Mouse (Mus musculus) small intestine, adult 2 months (tissue): ENCODE data around the gene Scimp. TPM values are rescaled to one million over a fixed set of nuclear protein-coding genes. Genes with fewer than 3 reads are reported as not detected.
A peak's percentile ranks its signal among the peaks of the same experiment; 100 is the strongest.

Source experiments
- H3K27ac ChIP-seq: fragments of 200-500 bp; 2 replicates; pipeline ENCODE4 v1.5.1; 2012; ENCODE audit warnings: low read depth, low read length, control low read depth, inconsistent platforms; ENCODE audit not compliant: insufficient read depth
- H3K27me3 ChIP-seq: fragments of 200-500 bp; 2 replicates; pipeline ENCODE4 v1.6.1; 2012; ENCODE audit warnings: mild to moderate bottlenecking, moderate library complexity, low read length, inconsistent platforms; ENCODE audit not compliant: control insufficient read depth, insufficient read depth
- H3K36me3 ChIP-seq: fragments of 200-500 bp; 2 replicates; pipeline ENCODE4 v1.6.1; 2012; ENCODE audit warnings: mild to moderate bottlenecking, low read length, control low read depth, inconsistent platforms; ENCODE audit not compliant: control insufficient read depth, insufficient read depth
- H3K4me1 ChIP-seq: fragments of 200-500 bp; 2 replicates; pipeline ENCODE4 v1.6.1; 2012; ENCODE audit warnings: low read length, inconsistent platforms, mixed read lengths; ENCODE audit not compliant: control insufficient read depth, insufficient read depth, insufficient read length
- H3K4me3 ChIP-seq: fragments of 200-500 bp; 2 replicates; pipeline ENCODE4 v1.5.1; 2012; ENCODE audit warnings: low read depth, mild to moderate bottlenecking, control low read depth, inconsistent platforms, low read length, moderate library complexity
- CTCF ChIP-seq: fragments of 200-500 bp; IDR thresholded peaks from 2 replicates; pipeline ENCODE4 v1.5.1; 2012; ENCODE audit warnings: low read depth, mild to moderate bottlenecking, control low read depth, inconsistent platforms, low read length, moderate library complexity, mixed read lengths; ENCODE audit not compliant: insufficient replicate concordance, insufficient read length; ENCODE audit errors: extremely low read depth
- POLR2A ChIP-seq: fragments of 200-500 bp; IDR thresholded peaks from 2 replicates; pipeline ENCODE4 v1.6.1; 2012; ENCODE audit warnings: low read depth, mild to moderate bottlenecking, control low read depth, inconsistent platforms, low read length, moderate library complexity
- WGBS: fragments of 180-500 bp; shearing (Covaris S2); methylation state at CpG from one replicate; pipeline ENCODE4 v1.1.7; 2018; 5-methylcytosine and 5-hydroxymethylcytosine counted together
- polyA plus RNA-seq: library from polyadenylated mRNA; depleted of rRNA; stranded (reverse); fragments of >200 nt; gene quantifications from 2 replicates; pipeline ENCODE4 v1.2.3, GENCODE M21; 2012; rRNA removed

Gene Scimp
- polyA plus RNA-seq, 1 experiment, result 0.94 TPM

GRCm38 (mm10) chr11:70753146-70753545 is 59.2 kb downstream of the Scimp start:
- 33% methylated on average over 10 of the region's 10 CpGs for WGBS
- Histone ChIP-seq H3K36me3 (no peaks in the 10 kb centered on the region), H3K4me3 (no peak overlapping the region), H3K27me3 (no peaks in the 10 kb centered on the region), H3K27ac (peak overlapping the region; percentile 89), H3K4me1 (peaks cover 12% of the 10 kb centered on the region)
- TF ChIP-seq POLR2A, result no peak
- TF ChIP-seq CTCF, result no peak

GRCm38 (mm10) chr11:70752337-70753017 is 59.9 kb downstream of the Scimp start:
- Histone ChIP-seq H3K36me3 (no peaks in the 10 kb centered on the region), H3K4me1 (peaks cover 14% of the 10 kb centered on the region), H3K4me3 (no peak overlapping the region), H3K27ac (peak overlapping the region; percentile 97), H3K27me3 (no peaks in the 10 kb centered on the region)
- WGBS, result 26% methylated on average over 4 of the region's 4 CpGs
- TF ChIP-seq POLR2A, result no peak
- TF ChIP-seq CTCF, result no peak

- no peak overlapping the region for H3K4me3 ChIP-seq
- 53% methylated on average over 4 of the region's 4 CpGs for WGBS
- no peaks in the 10 kb centered on the region for H3K36me3 ChIP-seq
- H3K4me1 ChIP-seq, result peaks cover 21% of the 10 kb centered on the region
- peak overlapping the region; percentile 89 for H3K27ac ChIP-seq
- no peaks in the 10 kb centered on the region for H3K27me3 ChIP-seq
- TF ChIP-seq CTCF, result no peak
- TF ChIP-seq POLR2A, result no peak
Measured at GRCm38 (mm10) chr11:70747876-70748545, 64.4 kb downstream of the Scimp start.

- no peak overlapping the region for H3K4me3 ChIP-seq
- H3K4me1 ChIP-seq, result peaks cover 21% of the 10 kb centered on the region
- no peak for TF ChIP-seq CTCF
- no peak for TF ChIP-seq POLR2A
- no peaks in the 10 kb centered on the region for H3K27me3 ChIP-seq
- H3K36me3 ChIP-seq, result no peaks in the 10 kb centered on the region
- 30% methylated on average over 7 of the region's 7 CpGs for WGBS
- H3K27ac ChIP-seq, result peak overlapping the region; percentile 84
Measured at GRCm38 (mm10) chr11:70745636-70746035, 66.8 kb downstream of the Scimp start.

GRCm38 (mm10) chr11:70742581-70743459 is 69.6 kb downstream of the Scimp start:
- TF ChIP-seq CTCF (no peak), POLR2A (no peak)
- no peaks in the 10 kb centered on the region for H3K36me3 ChIP-seq
- WGBS, result 71% methylated on average over 12 of the region's 12 CpGs
- H3K27me3 ChIP-seq, result no peaks in the 10 kb centered on the region
- H3K27ac ChIP-seq, result peak overlapping the region; percentile 67
- H3K4me3 ChIP-seq, result no peak overlapping the region
- H3K4me1 ChIP-seq, result peaks cover 17% of the 10 kb centered on the region

- H3K27me3 ChIP-seq, result no peaks in the 10 kb centered on the region
- H3K36me3 ChIP-seq, result no peaks in the 10 kb centered on the region
- H3K4me1 ChIP-seq, result peaks cover 17% of the 10 kb centered on the region
- H3K4me3 ChIP-seq, result no peak overlapping the region
- TF ChIP-seq POLR2A, result no peak
- no peak for TF ChIP-seq CTCF
- WGBS, result 61% methylated on average over 7 of the region's 7 CpGs
- H3K27ac ChIP-seq, result peak overlapping the region; percentile 67
Measured at GRCm38 (mm10) chr11:70742117-70742516, 70.3 kb downstream of the Scimp start.

- 51% methylated on average over 3 of the region's 3 CpGs for WGBS
- H3K27me3 ChIP-seq, result no peaks in the 10 kb centered on the region
- no peaks in the 10 kb centered on the region for H3K36me3 ChIP-seq
- peaks cover 17% of the 10 kb centered on the region for H3K4me1 ChIP-seq
- H3K4me3 ChIP-seq, result no peak overlapping the region
- H3K27ac ChIP-seq, result peak overlapping the region; percentile 67; the same call in 1 of the 2 replicates
- no peak for TF ChIP-seq POLR2A
- TF ChIP-seq CTCF, result no peak
Measured at GRCm38 (mm10) chr11:70741603-70742002, 70.8 kb downstream of the Scimp start.

Other genes starting within 250 kb of the Scimp start
- 43.6 and 82.0 TPM in 2 replicates for gene Mink1, start 249.7 kb downstream of the Scimp start, polyA plus RNA-seq
- gene 4930544D05Rik, start 196.7 kb downstream of the Scimp start, polyA plus RNA-seq, result not detected in 2 replicates
- gene Chrne, start 193.4 kb downstream of the Scimp start, polyA plus RNA-seq, result 0.06 TPM in 1 of 2 replicates, not detected in the other
- gene Gp1ba, start 173.5 kb downstream of the Scimp start, polyA plus RNA-seq, result 0.04 and 0.22 TPM in 2 replicates
- gene Rnf167, start 165.4 kb downstream of the Scimp start, polyA plus RNA-seq, result 43.0 and 114 TPM in 2 replicates
- gene Slc25a11, start 165.1 kb downstream of the Scimp start, polyA plus RNA-seq, result 109 and 147 TPM in 2 replicates
- 2,319 and 5,668 TPM in 2 replicates for gene Pfn1, start 157.9 kb downstream of the Scimp start, polyA plus RNA-seq
- gene Eno3, start 155.4 kb downstream of the Scimp start, polyA plus RNA-seq, result 3.3 and 12.7 TPM in 2 replicates
- gene Spag7, start 143.2 kb downstream of the Scimp start, polyA plus RNA-seq, result 21.0 and 36.6 TPM in 2 replicates
- gene Camta2, start 124.5 kb downstream of the Scimp start, polyA plus RNA-seq, result 27.7 and 66.7 TPM in 2 replicates
- 0.38 and 0.79 TPM in 2 replicates for gene Inca1, start 112.4 kb downstream of the Scimp start, polyA plus RNA-seq
- 33.9 and 87.1 TPM in 2 replicates for gene Kif1c, start 112.0 kb downstream of the Scimp start, polyA plus RNA-seq
- 0.61 and 0.72 TPM in 2 replicates for gene Zfp3, start 48.4 kb downstream of the Scimp start, polyA plus RNA-seq
- gene Rabep1, start 32.2 kb upstream of the Scimp start, polyA plus RNA-seq, result 1.1 and 1.7 TPM in 2 replicates
- gene Nup88, start 157.4 kb upstream of the Scimp start, polyA plus RNA-seq, result 4.3 and 7.6 TPM in 2 replicates
- gene Rpain, start 157.6 kb upstream of the Scimp start, polyA plus RNA-seq, result 6.5 and 8.1 TPM in 2 replicates
- 125 and 165 TPM in 2 replicates for gene C1qbp, start 170.4 kb upstream of the Scimp start, polyA plus RNA-seq
- 3.9 and 8.2 TPM in 2 replicates for gene Dhx33, start 191.9 kb upstream of the Scimp start, polyA plus RNA-seq
- gene Mis12, start 207.0 kb upstream of the Scimp start, polyA plus RNA-seq, result 0.30 and 1.5 TPM in 2 replicates
- 1.9 and 4.2 TPM in 2 replicates for gene Derl2, start 207.3 kb upstream of the Scimp start, polyA plus RNA-seq
- 0.39 and 0.85 TPM in 2 replicates for gene 6330403K07Rik, start 220.9 kb upstream of the Scimp start, polyA plus RNA-seq